In the genomic region with DNA sequence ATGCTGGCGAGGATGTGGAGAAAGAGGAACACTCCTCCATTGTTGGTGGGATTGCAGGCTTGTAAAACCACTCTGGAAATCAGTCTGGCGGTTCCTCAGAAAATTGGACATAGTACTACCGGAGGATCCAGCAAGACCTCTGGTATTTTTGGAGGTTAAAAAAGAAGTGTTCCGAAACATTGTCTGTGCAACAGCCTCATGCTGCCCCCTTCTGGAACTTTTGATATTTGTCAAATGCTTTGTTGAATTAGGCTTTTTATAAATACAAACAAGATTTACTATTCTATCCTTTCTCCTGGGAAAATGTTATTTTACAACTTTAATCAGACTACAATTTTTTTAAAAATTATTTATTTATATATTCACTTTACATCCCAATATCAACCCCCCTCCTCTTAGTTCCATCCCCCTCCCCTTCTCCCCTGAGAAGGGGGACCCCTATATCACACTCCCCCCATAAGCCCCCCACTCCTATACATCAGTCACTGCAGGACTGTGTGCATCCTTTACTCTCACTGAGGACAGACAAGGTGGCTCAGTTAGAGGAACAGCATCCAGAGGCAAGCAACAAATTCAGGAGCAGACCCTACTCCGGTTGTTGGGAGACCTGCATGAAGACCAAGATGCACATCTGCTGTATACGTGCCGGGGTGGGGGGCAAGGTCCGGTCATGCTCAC, we compare ENCODE assay signal across 8 mouse cellular contexts. TPM values are rescaled to one million over a fixed set of nuclear protein-coding genes. Genes with fewer than 3 reads are reported as not detected.
DNase-seq lines count a peak whose midpoint lies in the region; ATAC-seq and TF ChIP-seq lines count a peak whose summit lies in the region.

No protein-coding gene starts in this region.

- DNase-seq in embryonic facial prominence, embryonic 11.5 days (ENCODE audit: low spot score) = peak; percentile 68
- no peak for DNase-seq in embryonic facial prominence, embryonic 10.5 days (ENCODE audit: low spot score)
- DNase-seq in liver, adult 2 months (ENCODE audit: extremely low read depth, low read depth, low spot score) = peak; percentile 37
- DNase-seq in liver, embryonic 11.5 days (ENCODE audit: low spot score) = no peak
- peak; percentile 17 for DNase-seq in c-Kit-positive CD71-negative TER-119-negative erythroid progenitor cells, embryonic 14.5 days (ENCODE audit: low read depth)
- DNase-seq in kidney, postnatal 4 days = peak; percentile 31 to 47
- no peak for DNase-seq in thymus, postnatal 36 days
- no peak for DNase-seq in spleen, postnatal 36 days (ENCODE audit: low spot score in 2 of 2)

- no peak overlapping the region for H3K4me2 ChIP-seq in embryonic facial prominence, embryonic 11.5 days (ENCODE audit: low read depth, low read length)
- H3K4me2 ChIP-seq in liver, embryonic 11.5 days = no peak overlapping the region

- H3K9ac ChIP-seq in embryonic facial prominence, embryonic 11.5 days (replicated peaks; ENCODE audit: low read length) = no peak overlapping the region
- H3K9ac ChIP-seq in liver, adult 2 months (ENCODE audit: low read depth, low read length) = no peak overlapping the region
- no peak overlapping the region for H3K9ac ChIP-seq in liver, embryonic 11.5 days (ENCODE audit: low read depth, low read length)

- no peak overlapping the region for H3K4me3 ChIP-seq in embryonic facial prominence, embryonic 11.5 days (ENCODE audit: low read depth, low read length)
- no peak overlapping the region for H3K4me3 ChIP-seq in embryonic facial prominence, embryonic 10.5 days
- H3K4me3 ChIP-seq in liver, adult 2 months (ENCODE audit: insufficient read depth, low read depth, low read length) = no peak overlapping the region
- H3K4me3 ChIP-seq in liver, embryonic 11.5 days (ENCODE audit: low read depth, low read length) = no peak overlapping the region

- WGBS in embryonic facial prominence, embryonic 11.5 days = 80% methylated on average over 7 of the region's 8 CpGs
- 80% methylated on average over 7 of the region's 8 CpGs for WGBS in embryonic facial prominence, embryonic 10.5 days
- 60% methylated on average over 7 of the region's 8 CpGs for WGBS in liver, adult 2 months
- 63% methylated on average over 7 of the region's 8 CpGs for WGBS in liver, embryonic 11.5 days

- 0 out of 2 replicates have a peak, but pooled peaks have one; percentile 18 for ATAC-seq in embryonic facial prominence, embryonic 11.5 days (replicated peaks; ENCODE audit: insufficient number of reproducible peaks, low FRiP score, low TSS enrichment, low read depth)
- no peak for ATAC-seq in liver, embryonic 11.5 days (replicated peaks; ENCODE audit: low FRiP score)

- no peak for TF ChIP-seq CTCF in liver, adult 2 months (IDR thresholded peaks at IDR 0.05; ENCODE audit: low read depth, low read length)

- H3K27me3 ChIP-seq in embryonic facial prominence, embryonic 11.5 days (ENCODE audit: control insufficient read depth, insufficient read depth, low read length) = no peaks in the 10 kb centered on the region
- H3K27me3 ChIP-seq in embryonic facial prominence, embryonic 10.5 days (replicated peaks; ENCODE audit: low read depth, poor library complexity, severe bottlenecking) = no peaks in the 10 kb centered on the region
- no peaks in the 10 kb centered on the region for H3K27me3 ChIP-seq in liver, adult 2 months (ENCODE audit: control insufficient read depth, insufficient read depth, low read length)
- no peaks in the 10 kb centered on the region for H3K27me3 ChIP-seq in liver, embryonic 11.5 days (replicated peaks; ENCODE audit: control insufficient read depth, insufficient read depth, low read length)

- no peaks in the 10 kb centered on the region for H3K36me3 ChIP-seq in embryonic facial prominence, embryonic 11.5 days (replicated peaks; ENCODE audit: control insufficient read depth, insufficient read depth, low read depth, low read length)
- H3K36me3 ChIP-seq in embryonic facial prominence, embryonic 10.5 days (replicated peaks) = no peaks in the 10 kb centered on the region
- no peaks in the 10 kb centered on the region for H3K36me3 ChIP-seq in liver, adult 2 months (ENCODE audit: control insufficient read depth, insufficient read depth, low read length)
- no peaks in the 10 kb centered on the region for H3K36me3 ChIP-seq in liver, embryonic 11.5 days (ENCODE audit: control insufficient read depth, insufficient read depth, low read length)

- H3K27ac ChIP-seq in embryonic facial prominence, embryonic 11.5 days (replicated peaks; ENCODE audit: low read depth, low read length) = no peak overlapping the region
- H3K27ac ChIP-seq in embryonic facial prominence, embryonic 10.5 days (replicated peaks) = no peak overlapping the region
- H3K27ac ChIP-seq in liver, adult 2 months (replicated peaks; ENCODE audit: insufficient read depth, low read depth, low read length) = no peak overlapping the region
- H3K27ac ChIP-seq in liver, embryonic 11.5 days (ENCODE audit: low read depth, low read length) = no peak overlapping the region

- no peak for TF ChIP-seq POLR2A in liver, adult 2 months (IDR thresholded peaks at IDR 0.05; ENCODE audit: extremely low read depth, insufficient read depth, low read length)

- no peaks in the 10 kb centered on the region for H3K79me2 ChIP-seq in liver, adult 2 months (ENCODE audit: control insufficient read depth, insufficient read depth, low read length)

- no peaks in the 10 kb centered on the region for H3K4me1 ChIP-seq in embryonic facial prominence, embryonic 11.5 days (ENCODE audit: control insufficient read depth, insufficient read depth, low read length)
- peaks cover 9% of the 10 kb centered on the region for H3K4me1 ChIP-seq in embryonic facial prominence, embryonic 10.5 days
- H3K4me1 ChIP-seq in liver, adult 2 months (ENCODE audit: control insufficient read depth, insufficient read depth, low read length) = no peaks in the 10 kb centered on the region
- no peaks in the 10 kb centered on the region for H3K4me1 ChIP-seq in liver, embryonic 11.5 days (replicated peaks; ENCODE audit: control insufficient read depth, insufficient read depth, low read length)

- H3K9me3 ChIP-seq in embryonic facial prominence, embryonic 11.5 days (replicated peaks; ENCODE audit: control insufficient read depth, low read length) = no peaks in the 10 kb centered on the region
- H3K9me3 ChIP-seq in embryonic facial prominence, embryonic 10.5 days = no peaks in the 10 kb centered on the region
- H3K9me3 ChIP-seq in liver, embryonic 11.5 days (ENCODE audit: control insufficient read depth, low read length) = no peaks in the 10 kb centered on the region

RNA-seq across cellular contexts. Expression of gene Sptssb, which starts 38.3 kb away (rescaled TPM):
- polyA plus RNA-seq in embryonic facial prominence, embryonic 11.5 days (2014; fragmentation: Nextera tagmentation; extraction: Ambion mirVana) = 0.86 and 1.1 TPM in 2 replicates
- polyA plus RNA-seq in embryonic facial prominence, embryonic 10.5 days (2016; fragmentation: Nextera tagmentation; extraction: Ambion mirVana) = 0.19 TPM in 1 of 2 replicates, not detected in the other
- 0.18 and 0.20 TPM in 2 replicates for total RNA-seq in liver, adult 2 months (2014; rRNA removed)
- polyA plus RNA-seq in liver, adult 2 months (2012; rRNA removed) = 0.64 TPM in 1 of 2 replicates, not detected in the other
- polyA plus RNA-seq in liver, embryonic 11.5 days (2014; fragmentation: Nextera tagmentation; extraction: Ambion mirVana) = 4.3 and 5.4 TPM in 2 replicates

Comparison
In these comparisons a context has a peak if more than half of its experiments do, and no peak if none do; other contexts are left out.
1. DNase-seq: peak in embryonic facial prominence, embryonic 11.5 days (single experiment), liver, adult 2 months (single experiment), c-Kit-positive CD71-negative TER-119-negative erythroid progenitor cells, embryonic 14.5 days (single experiment) and kidney, postnatal 4 days (2 of 2); none in embryonic facial prominence, embryonic 10.5 days (single experiment), liver, embryonic 11.5 days (single experiment), thymus, postnatal 36 days (0 of 2) and spleen, postnatal 36 days (0 of 2).